Mouse (Mus musculus) ES-Bruce4 (cell line): Measurements from ENCODE around the gene Ifitm10.

ENCODE experiments used
- CTCF ChIP-seq: IDR thresholded peaks from one replicate; pipeline ENCODE4 v1.8.1; 2011; ENCODE audit warnings: low read depth, low read length
- EP300 ChIP-seq: IDR thresholded peaks from 2 replicates; pipeline ENCODE4 v1.6.1; 2011; ENCODE audit warnings: low read depth, low read length; ENCODE audit not compliant: insufficient read depth
- POLR2A ChIP-seq: IDR thresholded peaks from one replicate; pipeline ENCODE4 v1.8.1; 2011; ENCODE audit warnings: low read length; ENCODE audit not compliant: insufficient read depth

DNA sequence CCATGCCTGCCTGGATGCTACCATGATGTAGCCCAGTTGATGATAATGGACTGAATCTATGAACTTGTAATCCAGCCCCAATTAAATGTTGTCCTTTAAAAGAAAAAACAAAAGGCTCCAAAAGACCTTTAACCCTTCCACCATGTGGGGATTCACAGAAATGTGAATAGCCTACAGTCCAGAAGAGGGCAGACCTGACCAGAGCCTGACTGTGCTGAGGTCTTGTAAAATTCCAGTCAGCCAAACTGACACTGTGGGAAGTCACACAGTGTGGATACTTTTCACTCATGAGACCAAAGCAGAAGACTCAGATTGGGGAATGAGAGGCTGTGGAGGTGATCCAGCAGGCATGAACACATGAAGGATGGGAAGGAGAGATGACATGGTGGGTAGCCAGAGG, 12.8 kb downstream of the Ifitm10 start:
- TF ChIP-seq POLR2A (no peak), CTCF (no peak), EP300 (no peak)
